In genomic region chrX:139832464-139832863, GRCm38 (mm10) we compare ENCODE assay signal across 8 mouse cellular contexts. TPM values are rescaled to one million over a fixed set of nuclear protein-coding genes. Genes with fewer than 3 reads are reported as not detected.
DNase-seq lines count a peak whose midpoint lies in the region; ATAC-seq lines count a peak whose summit lies in the region.

No protein-coding gene starts in this region.

- peak; percentile 36 for DNase-seq in ovary, postnatal 36 days (ENCODE audit: low spot score)
- DNase-seq in ovary, postnatal 10 days (ENCODE audit: low spot score), result no peak
- peak; percentile 49 to 84 for DNase-seq in adrenal gland, adult (ENCODE audit: inconsistent age in 2 of 2, low spot score in 1 of 2)
- peak; percentile 71 for DNase-seq in embryo, embryonic 10 days (ENCODE audit: low spot score)
- DNase-seq in left cerebral cortex, adult 9 months (ENCODE audit: low spot score in 2 of 2), result peak; percentile 8 to 39
- peak; percentile 8 to 12 for DNase-seq in thymus, postnatal 36 days

- ATAC-seq in hematopoietic stem cell, adult 5-6 weeks (replicated peaks in 1 of 2; ENCODE audit: insufficient read depth in 1 of 2, low FRiP score in 2 of 2, low TSS enrichment in 1 of 2, low read depth in 1 of 2, poor library complexity in 2 of 2, severe bottlenecking in 2 of 2), result peak; percentile 86 to 89; a peak in 3 of 4 replicates
- ATAC-seq in megakaryocyte progenitor cell, adult 5-6 weeks (replicated peaks; ENCODE audit: poor library complexity), result peak; percentile 97

RNA-seq across cellular contexts. Expression of gene Cldn2, which starts 31.8 kb away (rescaled TPM):
- total RNA-seq in hematopoietic stem cell, adult 5-6 weeks (2017), result not detected in 2 replicates
- not detected in 2 replicates for total RNA-seq in megakaryocyte progenitor cell, adult 5-6 weeks (2015)
- total RNA-seq in megakaryocyte progenitor cell, adult 5-6 weeks (2017), result not detected in 2 replicates

RNA-seq across cellular contexts. Expression of gene Morc4, which starts 39.0 kb away (rescaled TPM):
- 3.6 and 6.9 TPM in 2 replicates for total RNA-seq in hematopoietic stem cell, adult 5-6 weeks (2017)
- total RNA-seq in megakaryocyte progenitor cell, adult 5-6 weeks (2015), result 0.51 and 1.8 TPM in 2 replicates
- total RNA-seq in megakaryocyte progenitor cell, adult 5-6 weeks (2017), result 0.92 and 1.7 TPM in 2 replicates

RNA-seq across cellular contexts. Expression of gene Ripply1, which starts 50.3 kb away (rescaled TPM):
- total RNA-seq in hematopoietic stem cell, adult 5-6 weeks (2017), result not detected in 2 replicates
- not detected in 2 replicates for total RNA-seq in megakaryocyte progenitor cell, adult 5-6 weeks (2015)
- total RNA-seq in megakaryocyte progenitor cell, adult 5-6 weeks (2017), result not detected in 2 replicates
